ENCODE assay signal across 1 mouse cellular context in the genomic region with DNA sequence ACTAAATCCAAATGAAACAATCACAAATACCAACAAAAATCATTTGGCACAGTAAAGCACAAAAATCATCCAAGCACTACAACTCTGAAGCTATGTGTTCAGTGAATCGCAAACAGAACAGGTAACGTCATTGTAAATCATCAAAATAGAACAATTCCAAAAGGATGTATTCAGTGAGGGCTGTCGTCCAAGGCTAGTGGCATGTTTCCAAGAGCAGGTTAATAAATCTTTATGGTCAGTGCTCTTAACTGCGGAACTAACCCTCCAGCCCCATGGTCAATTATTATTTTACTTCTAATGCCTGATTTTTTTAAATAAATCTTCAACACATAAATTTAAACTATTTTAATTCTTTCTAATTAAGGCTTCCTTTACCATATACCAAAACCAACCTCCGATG. TPM values are rescaled to one million over a fixed set of nuclear protein-coding genes. Genes with fewer than 3 reads are reported as not detected.
"Had no signal": no experiment of that assay in that cellular context is flagged by ENCODE, and none has a peak within 500 bp of the region (broad histone marks: within the 10 kb centered on the region; RNA-seq: fewer than 3 reads in every experiment).

No protein-coding gene starts in this region.

RNA-seq across cellular contexts. Expression of a gene that starts 51.0 kb away (rescaled TPM):
- polyA plus RNA-seq: midbrain, embryonic 11.5 days had no signal
